In genomic region chr7:5092831-5093510, GRCm38 (mm10) we compare ENCODE assay signal across 12 mouse cellular contexts. TPM values are rescaled to one million over a fixed set of nuclear protein-coding genes. Genes with fewer than 3 reads are reported as not detected.
DNase-seq lines count a peak whose midpoint lies in the region.
"Had no signal": no experiment of that assay in that cellular context is flagged by ENCODE, and none has a peak within 500 bp of the region (broad histone marks: within the 10 kb centered on the region; RNA-seq: fewer than 3 reads in every experiment).

No protein-coding gene starts in this region.

- intact Hi-C loops in heart, postnatal 14 days (cut with DNase I) = no loop called here

- peak; percentile 1 for DNase-seq in cerebellum, adult 8-10 months
- no peak for DNase-seq in cerebellum, postnatal 25 days
- peak; percentile 27 to 45 for DNase-seq in heart, postnatal 14 days
- no peak for DNase-seq in heart, adult 8-10 months (ENCODE audit: low spot score)
- peak; percentile 62 for DNase-seq in layer of hippocampus, adult 9-11 months
- no peak for DNase-seq in layer of hippocampus, adult 9-10 months (ENCODE audit: low spot score)
- DNase-seq in right cerebral cortex, adult 2 months (ENCODE audit: low spot score in 2 of 2) = peak; percentile 35 to 39
- no peak for DNase-seq in right cerebral cortex, postnatal 4 days
- DNase-seq: lung, postnatal 4 days had no signal

RNA-seq across cellular contexts. Expression of gene Epn1, which starts 12.9 kb away (rescaled TPM):
- total RNA-seq in heart, postnatal 14 days (2021) = 100 to 1,000 TPM; 181 TPM
- 100 to 1,000 TPM; 164 to 192 (median 185) TPM for total RNA-seq in heart, adult 8-10 months (2022)

RNA-seq across cellular contexts. Expression of gene Rfpl4, which starts 23.8 kb away (rescaled TPM):
- total RNA-seq in heart, postnatal 14 days (2021) = not detected
- not detected for total RNA-seq in heart, adult 8-10 months (2022)
- total RNA-seq: common myeloid progenitor, adult 5-6 weeks; gastrocnemius, adult 8-10 months; MEL had no signal

RNA-seq across cellular contexts. Expression of gene U2af2, which starts 31.0 kb away (rescaled TPM):
- total RNA-seq in heart, postnatal 14 days (2021) = 10 to 100 TPM; 85.6 to 94.1 TPM
- 10 to 100 TPM; 61.7 to 69.8 (median 64.9) TPM for total RNA-seq in heart, adult 8-10 months (2022)

RNA-seq across cellular contexts. Expression of gene Rasl2-9, which starts 32.8 kb away (rescaled TPM):
- total RNA-seq in heart, postnatal 14 days (2021) = 1 to 10 TPM; 5.3 to 5.8 TPM
- total RNA-seq in heart, adult 8-10 months (2022) = 1 to 10 TPM; 7.4 to 9.7 (median 8.9) TPM
- total RNA-seq: common myeloid progenitor, adult 5-6 weeks; MEL had no signal

RNA-seq across cellular contexts. Expression of gene Zfp580, which starts 41.6 kb away (rescaled TPM):
- total RNA-seq in heart, postnatal 14 days (2021) = 1 to 10 TPM; 5.5 to 7.9 TPM
- total RNA-seq in heart, adult 8-10 months (2022) = 1 to 10 TPM; 3.2 to 4.4 (median 4.0) TPM

Comparison
In these comparisons a context has a peak if more than half of its experiments do, and no peak if none do; other contexts are left out.
1. DNase-seq: peak in cerebellum, adult 8-10 months (single experiment), heart, postnatal 14 days (2 of 2), layer of hippocampus, adult 9-11 months (single experiment) and right cerebral cortex, adult 2 months (2 of 2); none in cerebellum, postnatal 25 days (0 of 2), heart, adult 8-10 months (single experiment), layer of hippocampus, adult 9-10 months (single experiment) and right cerebral cortex, postnatal 4 days (single experiment).